Mouse (Mus musculus) frontal cortex, adult (tissue): Measurements from ENCODE around the gene Itpkc.
A peak's percentile ranks its signal among the peaks of the same experiment; 100 is the strongest.

Experiments used
- ATAC-seq: cut with Nextera tagmentation; 2 replicates; pipeline ENCODE4 v1.9.2; 2017; ENCODE audit warnings: mild to moderate bottlenecking, moderate library complexity, mixed read lengths; ENCODE audit not compliant: low TSS enrichment

Itpkc gene

DNA sequence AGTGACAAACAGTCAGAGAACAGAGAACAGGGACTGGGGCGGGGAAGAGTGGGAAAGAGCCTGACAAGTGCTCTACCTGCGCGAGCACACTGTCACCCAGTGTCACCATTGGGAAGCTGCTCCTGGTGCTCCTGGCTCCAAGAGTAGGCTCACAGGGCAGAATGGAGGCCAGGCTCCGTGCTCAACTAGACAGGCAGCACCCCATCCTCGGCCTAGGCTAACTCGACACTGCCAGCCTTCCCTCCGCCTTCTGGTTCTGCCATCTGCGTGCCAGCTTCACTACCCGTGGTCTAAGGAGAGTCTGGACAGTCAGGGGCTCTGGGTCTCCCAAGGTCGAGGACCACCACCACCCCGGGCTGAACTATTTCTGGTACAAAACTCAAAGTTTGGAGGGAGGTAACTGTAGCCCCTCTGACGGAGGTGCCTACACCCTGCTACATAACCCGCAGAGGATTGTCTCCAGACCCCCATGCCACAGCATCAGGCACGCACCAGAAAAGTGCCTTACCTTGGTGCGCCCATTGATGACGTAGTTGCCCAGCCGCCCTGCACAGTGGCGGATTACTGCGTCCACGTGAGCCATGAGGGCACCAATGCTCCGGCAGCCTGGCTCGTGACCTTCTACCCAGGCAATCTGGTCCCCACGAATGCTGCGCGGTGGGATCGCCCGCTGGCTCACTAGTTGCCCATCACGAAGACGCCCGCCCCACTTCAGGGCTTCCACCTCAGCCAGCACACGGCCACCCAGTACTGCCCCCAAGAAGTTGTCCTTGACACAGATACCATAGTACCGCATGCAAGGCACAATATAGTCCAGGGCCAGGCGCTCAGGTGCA lies 64.1 kb downstream of the Itpkc start:
- ATAC-seq: no peak

DNA sequence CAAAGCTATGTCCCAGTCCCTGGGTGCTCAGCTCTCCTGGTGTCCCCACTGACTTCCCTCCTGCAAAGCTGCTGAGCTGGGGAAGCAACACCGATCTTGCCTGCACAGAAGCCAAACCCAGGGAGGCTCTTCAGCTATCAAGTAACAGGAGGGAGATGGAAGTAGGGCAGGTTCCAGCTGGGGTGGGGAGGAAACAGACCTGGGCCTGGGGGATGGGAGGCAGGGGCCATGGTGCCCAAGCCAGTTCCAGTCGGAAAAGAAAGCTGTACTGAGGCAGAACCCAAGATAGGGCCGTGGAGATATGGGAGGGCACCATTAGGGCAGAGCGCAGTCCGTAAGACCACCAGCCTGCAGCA lies 65.0 kb downstream of the Itpkc start:
- ATAC-seq: no peak

DNA sequence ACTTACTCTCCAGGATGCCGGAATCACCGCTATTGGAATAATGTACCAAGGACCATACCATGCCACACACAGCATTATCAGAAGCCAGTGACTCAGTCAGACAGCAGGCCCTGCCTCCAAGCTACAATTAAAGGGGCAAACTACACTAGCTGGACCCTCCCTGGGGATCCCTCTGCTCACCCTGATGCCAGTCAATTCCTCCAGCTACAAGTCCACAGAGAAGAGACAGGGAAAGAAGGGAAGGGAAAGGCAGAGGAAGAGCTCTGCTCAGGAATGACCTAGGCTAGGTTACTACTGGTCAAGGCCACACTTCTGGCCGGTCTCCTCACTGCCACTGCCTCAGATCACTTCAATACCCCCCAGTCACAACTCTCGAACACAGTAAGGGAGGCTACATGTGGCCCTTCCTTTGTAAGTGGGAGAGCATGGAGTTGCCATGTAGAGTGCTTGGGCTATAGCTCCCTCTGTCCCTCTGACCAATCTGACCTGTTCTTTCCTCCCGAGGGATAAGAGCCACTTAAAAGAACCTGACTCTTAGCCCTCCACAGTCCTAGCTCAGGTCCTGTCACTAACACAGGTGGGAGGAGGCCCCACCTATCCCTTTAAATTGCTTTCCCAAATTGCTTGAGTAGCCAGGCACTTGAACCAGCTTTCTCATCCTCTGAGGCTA lies 65.5 kb downstream of the Itpkc start:
- ATAC-seq: no peak

DNA sequence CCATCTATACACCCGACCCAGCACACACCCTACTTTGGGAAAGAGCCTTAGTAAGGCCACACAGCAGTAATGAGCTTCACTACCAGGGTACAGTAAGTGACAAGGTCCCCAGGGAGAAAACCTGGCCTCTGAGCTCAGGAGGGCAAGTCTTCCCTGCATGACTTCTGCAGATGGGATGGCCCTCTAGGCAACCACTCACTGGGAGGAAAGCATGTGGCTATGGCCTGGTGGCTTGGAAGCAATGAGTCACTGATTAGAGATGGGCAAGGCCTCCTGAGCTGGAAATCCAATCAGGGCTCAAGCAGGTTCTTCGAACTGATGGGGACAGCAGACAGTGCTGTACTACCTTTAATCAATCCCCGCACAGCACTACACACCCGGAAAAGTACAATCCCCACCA lies 66.7 kb downstream of the Itpkc start:
- ATAC-seq: no peak

DNA sequence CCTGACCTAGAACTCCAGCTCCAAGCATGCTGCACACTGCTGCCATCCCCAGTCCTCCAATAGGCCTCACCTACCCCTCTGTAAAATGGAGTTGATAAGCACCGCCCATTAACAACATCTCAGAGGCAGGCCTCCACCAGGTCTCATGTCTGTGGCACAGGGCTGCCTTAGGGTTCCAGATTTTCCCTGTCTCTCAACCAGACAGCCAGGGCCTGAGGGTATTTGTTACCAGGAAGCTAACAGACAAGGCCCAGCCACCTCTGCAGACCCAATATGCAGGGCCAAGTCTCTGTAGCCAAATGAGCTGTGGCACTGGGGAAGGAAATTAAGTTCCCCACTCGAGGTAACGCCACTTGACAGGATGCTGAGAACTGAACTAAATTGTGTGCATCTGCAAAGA lies 67.5 kb downstream of the Itpkc start:
- no peak for ATAC-seq

DNA sequence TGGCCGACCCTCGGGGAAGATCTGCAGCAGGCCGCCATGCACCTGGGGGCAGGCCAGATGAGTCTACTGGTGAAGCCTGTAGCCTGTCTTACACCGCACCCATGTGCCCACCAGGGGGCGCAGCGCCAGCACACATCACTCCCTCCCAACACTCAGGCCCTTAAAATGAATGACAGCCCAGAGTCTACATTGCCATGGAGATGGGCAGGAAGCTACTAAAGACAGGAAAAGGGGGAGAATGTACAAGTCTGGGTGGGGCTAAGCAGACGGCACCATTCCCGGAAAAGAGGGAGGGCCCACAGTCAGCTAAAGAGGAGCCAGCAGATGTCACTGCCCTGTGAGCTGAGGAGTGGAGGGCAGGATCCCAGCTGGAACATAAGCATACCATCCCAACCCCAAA lies 68.6 kb downstream of the Itpkc start:
- ATAC-seq: peak; percentile 68

DNA sequence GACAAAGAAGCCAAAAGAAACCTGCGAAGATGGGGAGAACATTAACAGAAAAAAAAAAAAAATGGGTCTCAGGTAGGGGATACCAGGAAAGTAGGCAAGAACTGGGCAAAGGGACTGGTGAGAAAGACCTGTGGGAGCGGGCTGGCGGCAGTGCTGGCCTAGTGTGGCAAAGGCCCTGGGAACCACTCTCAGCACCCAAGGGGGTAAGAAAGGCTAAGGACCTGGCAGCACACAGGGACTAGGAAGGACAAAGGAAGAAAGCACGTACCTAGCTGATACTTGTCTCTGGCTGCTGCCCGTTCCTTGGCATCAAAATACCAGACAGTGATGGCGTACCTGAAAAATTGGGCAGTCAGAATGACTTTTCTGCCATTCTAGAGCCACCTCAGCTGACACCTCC lies 69.2 kb downstream of the Itpkc start:
- no peak for ATAC-seq

DNA sequence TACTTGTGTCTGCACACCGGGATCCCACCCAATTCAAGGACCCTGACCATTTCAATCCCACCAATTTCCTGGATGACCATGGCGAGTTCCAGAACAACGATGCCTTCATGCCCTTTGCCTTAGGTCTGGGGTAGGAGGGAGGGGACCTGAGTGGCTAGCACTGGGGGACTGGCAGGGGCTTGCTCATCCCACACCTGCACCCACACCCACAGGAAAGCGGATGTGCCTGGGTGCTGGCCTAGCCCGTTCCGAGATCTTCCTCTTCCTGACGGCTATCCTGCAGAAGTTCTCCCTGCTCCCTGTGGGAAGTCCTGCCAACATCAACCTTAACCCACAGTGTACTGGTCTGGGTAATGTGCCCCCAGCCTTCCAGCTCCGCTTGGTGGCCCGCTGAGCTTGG lies 70.3 kb downstream of the Itpkc start:
- no peak for ATAC-seq
